In genomic region chr4:150120173-150120833, GRCm38 (mm10) we compare ENCODE assay signal across 12 mouse cellular contexts. TPM values are rescaled to one million over a fixed set of nuclear protein-coding genes. Genes with fewer than 3 reads are reported as not detected.
DNase-seq lines count a peak whose midpoint lies in the region; ATAC-seq and TF ChIP-seq lines count a peak whose summit lies in the region.
"Had no signal": no experiment of that assay in that cellular context is flagged by ENCODE, and none has a peak within 500 bp of the region (broad histone marks: within the 10 kb centered on the region; RNA-seq: fewer than 3 reads in every experiment).

No protein-coding gene starts in this region.

- H3K9ac ChIP-seq in midbrain, postnatal 0 days (replicated peaks; ENCODE audit: low read length, poor library complexity, severe bottlenecking): no peak overlapping the region
- no peak overlapping the region for H3K9ac ChIP-seq in midbrain, embryonic 11.5 days (ENCODE audit: low read length)
- no peak overlapping the region for H3K9ac ChIP-seq in forebrain, embryonic 15.5 days (replicated peaks)
- H3K9ac ChIP-seq in midbrain, embryonic 13.5 days (replicated peaks): no peak overlapping the region
- H3K9ac ChIP-seq: forebrain, embryonic 12.5 days had no signal

- TF ChIP-seq CTCF in midbrain, postnatal 0 days (IDR thresholded peaks at IDR 0.05): no peak

- H3K4me3 ChIP-seq in midbrain, postnatal 0 days (ENCODE audit: low read depth, low read length): no peak overlapping the region
- H3K4me3 ChIP-seq in midbrain, embryonic 11.5 days (ENCODE audit: low read depth, low read length): no peak overlapping the region
- no peak overlapping the region for H3K4me3 ChIP-seq in forebrain, embryonic 15.5 days
- no peak overlapping the region for H3K4me3 ChIP-seq in midbrain, embryonic 13.5 days (replicated peaks)

- DNase-seq in midbrain, postnatal 0 days (ENCODE audit: low spot score): peak; percentile 78
- DNase-seq in midbrain, embryonic 11.5 days (ENCODE audit: low spot score, missing footprints): no peak
- DNase-seq in kidney, postnatal 10 days: peak; percentile 57
- DNase-seq in retina, embryonic 14.5 days (ENCODE audit: low spot score): peak; percentile 39
- DNase-seq in cerebellum, adult 18-20 months: no peak
- DNase-seq: cerebellum, adult 11 months; lung, adult 18-20 months had no signal

- no peak overlapping the region for H3K27ac ChIP-seq in midbrain, postnatal 0 days (ENCODE audit: low read depth, low read length)
- H3K27ac ChIP-seq in midbrain, embryonic 11.5 days (ENCODE audit: low read depth, low read length): no peak overlapping the region
- no peak overlapping the region for H3K27ac ChIP-seq in forebrain, embryonic 15.5 days (replicated peaks)
- no peak overlapping the region for H3K27ac ChIP-seq in midbrain, embryonic 13.5 days
- H3K27ac ChIP-seq: forebrain, embryonic 12.5 days had no signal

- no peaks in the 10 kb centered on the region for H3K4me1 ChIP-seq in midbrain, postnatal 0 days (ENCODE audit: insufficient read depth, low read length)
- peaks cover 8% of the 10 kb centered on the region for H3K4me1 ChIP-seq in midbrain, embryonic 11.5 days (ENCODE audit: control insufficient read depth, insufficient read depth, low read length)
- peaks cover 10% of the 10 kb centered on the region for H3K4me1 ChIP-seq in forebrain, embryonic 15.5 days
- peaks cover 8% of the 10 kb centered on the region; the same call in 1 of the 2 replicates for H3K4me1 ChIP-seq in midbrain, embryonic 13.5 days (replicated peaks)

- H3K9me3 ChIP-seq in midbrain, postnatal 0 days (ENCODE audit: low read length): no peaks in the 10 kb centered on the region
- no peaks in the 10 kb centered on the region for H3K9me3 ChIP-seq in midbrain, embryonic 11.5 days (ENCODE audit: control insufficient read depth, low read length)
- H3K9me3 ChIP-seq in forebrain, embryonic 15.5 days: no peaks in the 10 kb centered on the region
- H3K9me3 ChIP-seq in midbrain, embryonic 13.5 days: no peaks in the 10 kb centered on the region
- H3K9me3 ChIP-seq: forebrain, embryonic 12.5 days had no signal

- H3K27me3 ChIP-seq in midbrain, postnatal 0 days (ENCODE audit: insufficient read depth, low read length): no peaks in the 10 kb centered on the region
- H3K27me3 ChIP-seq in midbrain, embryonic 11.5 days (ENCODE audit: control insufficient read depth, insufficient read depth, low read length): no peaks in the 10 kb centered on the region
- H3K27me3 ChIP-seq in forebrain, embryonic 15.5 days: no peaks in the 10 kb centered on the region
- H3K27me3 ChIP-seq in midbrain, embryonic 13.5 days: no peaks in the 10 kb centered on the region
- H3K27me3 ChIP-seq: forebrain, embryonic 12.5 days had no signal

- no peak overlapping the region for H3K4me2 ChIP-seq in midbrain, postnatal 0 days (ENCODE audit: low read depth, low read length, poor library complexity, severe bottlenecking)
- H3K4me2 ChIP-seq in midbrain, embryonic 11.5 days: no peak overlapping the region
- H3K4me2 ChIP-seq in forebrain, embryonic 15.5 days (replicated peaks): no peak overlapping the region
- no peak overlapping the region for H3K4me2 ChIP-seq in midbrain, embryonic 13.5 days (replicated peaks)

- H3K36me3 ChIP-seq in midbrain, postnatal 0 days (ENCODE audit: insufficient read depth, low read length): no peaks in the 10 kb centered on the region
- no peaks in the 10 kb centered on the region for H3K36me3 ChIP-seq in midbrain, embryonic 11.5 days (ENCODE audit: control insufficient read depth, insufficient read depth, low read length)
- H3K36me3 ChIP-seq in forebrain, embryonic 15.5 days: no peaks in the 10 kb centered on the region
- H3K36me3 ChIP-seq in midbrain, embryonic 13.5 days: no peaks in the 10 kb centered on the region
- H3K36me3 ChIP-seq: forebrain, embryonic 12.5 days had no signal

- ATAC-seq in midbrain, postnatal 0 days (ENCODE audit: low FRiP score): no peak
- ATAC-seq in midbrain, embryonic 11.5 days (ENCODE audit: low FRiP score): no peak
- ATAC-seq in hematopoietic stem cell, adult 5-6 weeks (replicated peaks in 1 of 2; ENCODE audit: insufficient read depth in 1 of 2, low FRiP score in 2 of 2, low TSS enrichment in 1 of 2, low read depth in 1 of 2, poor library complexity in 2 of 2, severe bottlenecking in 2 of 2): peak; percentile 60
- ATAC-seq in forebrain, embryonic 15.5 days (replicated peaks): no peak
- ATAC-seq in midbrain, embryonic 13.5 days: no peak

- WGBS in midbrain, postnatal 0 days: 65% methylated on average over 15 of the region's 15 CpGs
- WGBS in midbrain, embryonic 11.5 days: 69% methylated on average over 15 of the region's 15 CpGs
- WGBS in forebrain, embryonic 15.5 days: 54% methylated on average over 15 of the region's 15 CpGs
- WGBS in midbrain, embryonic 13.5 days: 67% methylated on average over 15 of the region's 15 CpGs

RNA-seq across cellular contexts. Expression of gene Slc2a5, which starts 1.2 kb away (rescaled TPM):
- total RNA-seq in midbrain, postnatal 0 days (2014; rRNA removed): 1.5 and 4.3 TPM in 2 replicates
- polyA plus RNA-seq in midbrain, postnatal 0 days (2015; fragmentation: Nextera tagmentation; extraction: Ambion mirVana): 2.1 and 3.2 TPM in 2 replicates
- 1.1 and 1.6 TPM in 2 replicates for polyA plus RNA-seq in midbrain, embryonic 11.5 days (2014; fragmentation: Nextera tagmentation; extraction: Ambion mirVana)
- not detected in 2 replicates for total RNA-seq in hematopoietic stem cell, adult 5-6 weeks (2017)
- polyA plus RNA-seq in forebrain, embryonic 15.5 days (2015; fragmentation: Nextera tagmentation; extraction: Ambion mirVana): 1.9 and 2.4 TPM in 2 replicates
- 1.7 and 2.0 TPM in 2 replicates for polyA plus RNA-seq in midbrain, embryonic 13.5 days (2015; fragmentation: Nextera tagmentation; extraction: Ambion mirVana)

RNA-seq across cellular contexts. Expression of gene Slc2a7, which starts 28.5 kb away (rescaled TPM):
- total RNA-seq in midbrain, postnatal 0 days (2014; rRNA removed): not detected in 2 replicates
- polyA plus RNA-seq in midbrain, postnatal 0 days (2015; fragmentation: Nextera tagmentation; extraction: Ambion mirVana): not detected in 2 replicates
- polyA plus RNA-seq in midbrain, embryonic 11.5 days (2014; fragmentation: Nextera tagmentation; extraction: Ambion mirVana): not detected in 2 replicates
- not detected in 2 replicates for total RNA-seq in hematopoietic stem cell, adult 5-6 weeks (2017)
- polyA plus RNA-seq in forebrain, embryonic 15.5 days (2015; fragmentation: Nextera tagmentation; extraction: Ambion mirVana): not detected in 2 replicates
- polyA plus RNA-seq in midbrain, embryonic 13.5 days (2015; fragmentation: Nextera tagmentation; extraction: Ambion mirVana): not detected in 2 replicates
- total RNA-seq: heart, postnatal 25 days had no signal
- polyA plus RNA-seq: forebrain, embryonic 12.5 days had no signal

RNA-seq across cellular contexts. Expression of gene Gpr157, which starts 33.1 kb away (rescaled TPM):
- 4.4 TPM in 2 replicates for total RNA-seq in midbrain, postnatal 0 days (2014; rRNA removed)
- polyA plus RNA-seq in midbrain, postnatal 0 days (2015; fragmentation: Nextera tagmentation; extraction: Ambion mirVana): 0.47 and 0.49 TPM in 2 replicates
- 0.10 and 0.15 TPM in 2 replicates for polyA plus RNA-seq in midbrain, embryonic 11.5 days (2014; fragmentation: Nextera tagmentation; extraction: Ambion mirVana)
- total RNA-seq in hematopoietic stem cell, adult 5-6 weeks (2017): 4.0 and 5.7 TPM in 2 replicates
- polyA plus RNA-seq in forebrain, embryonic 15.5 days (2015; fragmentation: Nextera tagmentation; extraction: Ambion mirVana): 0.20 and 0.23 TPM in 2 replicates
- polyA plus RNA-seq in midbrain, embryonic 13.5 days (2015; fragmentation: Nextera tagmentation; extraction: Ambion mirVana): 0.15 and 0.26 TPM in 2 replicates

Comparison
In these comparisons a context has a peak if more than half of its experiments do, and no peak if none do; other contexts are left out.
1. DNase-seq: peak in midbrain, postnatal 0 days (single experiment), kidney, postnatal 10 days (single experiment) and retina, embryonic 14.5 days (single experiment); none in midbrain, embryonic 11.5 days (single experiment) and cerebellum, adult 18-20 months (0 of 2).
2. ATAC-seq: peak in hematopoietic stem cell, adult 5-6 weeks (2 of 2); none in midbrain, postnatal 0 days (single experiment), midbrain, embryonic 11.5 days (single experiment), forebrain, embryonic 15.5 days (single experiment) and midbrain, embryonic 13.5 days (single experiment).